Mouse (Mus musculus) forebrain, embryonic 14.5 days (tissue): Measurements from ENCODE around the gene Ptcd2. TPM values are rescaled to one million over a fixed set of nuclear protein-coding genes. Genes with fewer than 3 reads are reported as not detected.
"Not testable (repeated sequence)": the region's sequence is repeated elsewhere in the genome, so short reads cannot be mapped to it uniquely, and the experiment has no call there.

Source experiments
- ATAC-seq: fragments of 200-750 bp; cut with Nextera tagmentation; 2 replicates; pipeline ENCODE4 v1.8.0; 2017; ENCODE audit warnings: mild to moderate bottlenecking, moderate library complexity
- DNase-seq: peaks from one replicate; pipeline ENCODE4 v3.0.0-alpha.2; 2015; ENCODE audit warnings: low spot score
- H3K27ac ChIP-seq: fragments of 300-500 bp; sonication (generic); 2 replicates; pipeline ENCODE4 v1.5.1; 2014; ENCODE audit warnings: low read depth, mild to moderate bottlenecking, control low read depth, low read length, moderate library complexity
- H3K27me3 ChIP-seq: fragments of 300-500 bp; sonication (generic); replicated peaks from 2 replicates; pipeline ENCODE4 v1.6.1; 2014; ENCODE audit warnings: low read length, control low read depth, mixed read lengths; ENCODE audit not compliant: control insufficient read depth, insufficient read depth
- H3K36me3 ChIP-seq: fragments of 300-500 bp; sonication (generic); 2 replicates; pipeline ENCODE4 v1.6.1; 2014; ENCODE audit warnings: low read length, control low read depth; ENCODE audit not compliant: control insufficient read depth, insufficient read depth
- H3K4me1 ChIP-seq: fragments of 300-500 bp; sonication (generic); 2 replicates; pipeline ENCODE4 v1.6.1; 2014; ENCODE audit warnings: antibody characterized with exemption, low read length, control low read depth; ENCODE audit not compliant: control insufficient read depth, insufficient read depth
- H3K4me2 ChIP-seq: fragments of 300-500 bp; sonication (generic); 2 replicates; pipeline ENCODE4 v1.6.1; 2014; ENCODE audit warnings: mild to moderate bottlenecking, control low read depth, low read length
- H3K4me3 ChIP-seq: fragments of 300-500 bp; sonication (generic); 2 replicates; pipeline ENCODE4 v1.5.1; 2014; ENCODE audit warnings: low read depth, low read length, control low read depth
- H3K9ac ChIP-seq: fragments of 300-500 bp; sonication (generic); 2 replicates; pipeline ENCODE4 v1.6.1; 2014; ENCODE audit warnings: mild to moderate bottlenecking, low read length, control low read depth, moderate library complexity
- H3K9me3 ChIP-seq: fragments of 300-500 bp; sonication (generic); replicated peaks from 2 replicates; pipeline ENCODE4 v1.6.1; 2016; ENCODE audit warnings: low read length, control low read depth, mixed read lengths; ENCODE audit not compliant: control insufficient read depth
- WGBS: fragments of 180-500 bp; shearing (Covaris S2); extraction: QIAGEN DNeasy Blood & Tissue Kit; methylation state at CpG from one replicate; pipeline ENCODE4 v1.1.7; 2014; 5-methylcytosine and 5-hydroxymethylcytosine counted together
- polyA plus RNA-seq: library from polyadenylated mRNA; unstranded; fragments of >200 nt; fragmentation: Nextera tagmentation; extraction: Ambion mirVana; gene quantifications from 2 replicates; pipeline ENCODE4 v1.2.1, GENCODE M21; 2014

Gene Ptcd2
- polyA plus RNA-seq, 1 experiment from 2014 or later, result 60.9 TPM

DNA sequence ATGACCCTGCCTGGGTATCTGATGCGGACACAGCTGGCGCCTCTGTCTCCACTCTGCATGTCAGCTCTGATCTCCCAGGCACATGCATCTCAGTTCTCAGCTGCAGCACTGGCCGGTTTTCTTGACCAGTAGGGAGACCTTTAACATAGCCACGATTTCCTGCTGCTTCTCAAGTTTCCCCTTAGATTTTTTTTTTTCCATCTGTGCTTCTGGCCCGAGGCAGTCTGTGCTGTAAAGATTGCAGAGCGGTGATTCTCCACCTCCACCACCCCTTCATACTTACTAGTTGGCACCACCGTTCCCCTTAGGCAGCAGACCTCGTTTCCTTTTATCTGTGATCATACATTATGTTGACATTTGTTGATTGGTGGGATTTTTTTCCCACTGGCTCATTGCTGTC is 6.7 kb upstream of the Ptcd2 start:
- no peak overlapping the region for H3K9ac ChIP-seq
- no peaks in the 10 kb centered on the region for H3K27me3 ChIP-seq
- DNase-seq (no peak), ATAC-seq (no peak)
- H3K4me1 ChIP-seq, result no peaks in the 10 kb centered on the region
- no peak overlapping the region for H3K4me2 ChIP-seq
- H3K4me3 ChIP-seq, result no peak overlapping the region
- H3K9me3 ChIP-seq, result no peaks in the 10 kb centered on the region
- H3K36me3 ChIP-seq, result peaks cover 24% of the 10 kb centered on the region
- H3K27ac ChIP-seq, result no peak overlapping the region
- WGBS, result 84% methylated on average over 8 of the region's 8 CpGs

DNA sequence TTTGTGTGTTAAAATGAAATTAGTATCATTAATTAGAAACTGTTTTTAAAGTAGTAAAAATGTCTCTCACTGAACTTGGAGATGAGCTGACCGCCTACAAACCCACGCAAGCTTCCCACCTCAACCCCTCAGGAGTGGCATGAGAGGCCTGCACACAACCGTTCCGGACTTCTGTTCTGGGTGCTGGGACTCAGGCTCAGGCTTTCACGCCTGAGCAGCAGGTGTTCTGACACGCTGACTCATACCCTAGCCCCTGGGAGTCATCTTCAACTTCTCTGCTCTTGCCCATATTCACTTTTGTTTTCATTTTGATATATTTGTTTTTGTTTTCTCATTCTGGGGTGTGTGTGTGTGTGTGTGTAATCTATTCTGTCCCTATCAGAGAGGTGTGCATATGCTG is 5.5 kb upstream of the Ptcd2 start:
- ATAC-seq (no peak), DNase-seq (no peak)
- Histone ChIP-seq H3K36me3 (peaks cover 24% of the 10 kb centered on the region), H3K4me2 (no peak overlapping the region), H3K9ac (no peak overlapping the region), H3K27ac (no peak overlapping the region), H3K4me3 (no peak overlapping the region), H3K4me1 (peaks cover 5% of the 10 kb centered on the region), H3K27me3 (no peaks in the 10 kb centered on the region), H3K9me3 (no peaks in the 10 kb centered on the region)
- 95% methylated on average over 6 of the region's 6 CpGs for WGBS

DNA sequence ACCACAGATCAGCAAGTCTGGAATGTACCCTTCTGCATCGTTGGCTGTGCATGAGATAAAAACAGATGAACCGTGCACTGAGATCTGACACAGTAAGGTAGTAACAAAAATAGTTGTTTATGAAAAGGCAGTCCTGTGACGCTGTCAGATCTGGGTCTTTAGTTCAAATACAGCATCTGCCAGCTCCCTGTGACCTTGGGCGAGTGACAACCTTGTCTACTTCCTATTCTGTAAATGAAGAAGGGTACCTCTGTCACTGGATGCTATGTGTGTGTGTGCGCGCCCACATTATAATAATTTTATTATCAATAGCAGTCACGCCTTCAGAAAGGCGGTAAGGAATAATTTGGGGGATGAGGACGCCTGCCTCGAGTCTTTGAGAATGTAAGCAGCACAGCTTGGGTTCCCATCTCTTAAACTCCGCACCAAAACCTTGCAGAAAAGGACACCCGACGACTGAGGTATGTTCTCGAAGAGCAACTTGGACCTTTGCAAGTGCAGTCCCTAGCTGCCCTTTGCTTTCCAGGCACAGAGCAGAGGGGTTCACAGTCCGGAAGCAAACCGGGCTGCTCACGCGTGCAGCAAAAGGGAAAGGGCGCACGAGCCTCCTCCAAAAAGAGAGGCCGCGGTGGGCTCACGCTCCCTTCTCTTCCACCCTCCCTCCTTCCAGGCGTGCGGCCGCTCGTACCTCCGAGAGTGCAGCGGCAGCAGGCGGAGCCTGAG is 468 bp downstream of the Ptcd2 start:
- peak; percentile 84 for ATAC-seq
- DNase-seq, result no peak
- Histone ChIP-seq H3K27me3 (no peaks in the 10 kb centered on the region), H3K4me3 (peak overlapping the region; percentile 76), H3K9me3 (no peaks in the 10 kb centered on the region), H3K4me2 (peak overlapping the region; percentile 72), H3K27ac (peak overlapping the region; percentile 85), H3K4me1 (peaks cover 11% of the 10 kb centered on the region), H3K9ac (peak overlapping the region; percentile 89), H3K36me3 (peaks cover 46% of the 10 kb centered on the region)
- WGBS, result 3% methylated on average over 30 of the region's 30 CpGs

DNA sequence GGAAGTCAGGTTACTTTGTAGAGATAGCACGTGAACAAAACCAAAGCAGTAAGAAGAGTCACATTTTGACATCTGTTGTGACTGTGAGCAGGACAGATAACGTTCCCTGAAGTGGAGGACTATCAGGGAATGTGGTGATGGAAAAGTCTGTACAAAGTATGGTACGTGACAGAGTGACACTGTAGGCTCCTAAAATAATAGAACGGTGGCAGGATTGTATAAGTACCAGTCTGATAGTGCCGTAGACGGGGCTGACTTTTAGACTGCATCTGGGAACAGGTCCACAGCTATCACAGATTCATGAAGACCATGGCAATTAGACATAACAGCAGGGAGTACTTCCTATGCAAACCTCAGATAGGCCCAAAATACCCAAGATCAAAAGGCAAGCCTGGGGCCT is 3.0 kb downstream of the Ptcd2 start:
- no peaks in the 10 kb centered on the region for H3K27me3 ChIP-seq
- ATAC-seq, result no peak
- 97% methylated on average over 6 of the region's 6 CpGs for WGBS
- peaks cover 11% of the 10 kb centered on the region for H3K4me1 ChIP-seq
- H3K27ac ChIP-seq, result no peak overlapping the region
- DNase-seq, result no peak
- peaks cover 56% of the 10 kb centered on the region for H3K36me3 ChIP-seq
- no peaks in the 10 kb centered on the region for H3K9me3 ChIP-seq
- H3K9ac ChIP-seq, result no peak overlapping the region
- no peak overlapping the region for H3K4me3 ChIP-seq
- no peak overlapping the region for H3K4me2 ChIP-seq

DNA sequence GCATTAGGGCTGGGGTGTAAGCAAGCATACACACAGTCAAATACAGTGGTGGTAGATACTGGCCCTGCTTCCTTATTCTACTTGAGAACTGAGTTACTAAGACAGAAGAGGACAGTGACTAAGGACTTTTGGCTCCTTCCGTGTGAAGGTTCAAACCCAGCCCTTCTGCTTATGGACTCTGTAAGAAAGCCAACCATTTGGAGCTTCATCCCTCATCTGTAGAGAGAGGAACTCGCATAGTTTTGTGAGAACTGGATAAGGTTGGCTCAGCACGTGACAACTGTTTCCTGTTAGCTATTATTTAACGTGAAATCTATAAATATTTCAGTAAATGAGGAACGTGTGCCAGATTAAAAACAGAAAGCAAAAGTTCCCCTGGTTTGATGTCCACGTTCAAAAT is 7.0 kb downstream of the Ptcd2 start:
- ATAC-seq, result no peak
- H3K4me1 ChIP-seq, result no peaks in the 10 kb centered on the region
- 90% methylated on average over 6 of the region's 6 CpGs for WGBS
- H3K4me2 ChIP-seq, result no peak overlapping the region
- H3K4me3 ChIP-seq, result no peak overlapping the region
- no peak for DNase-seq
- H3K27me3 ChIP-seq, result no peaks in the 10 kb centered on the region
- peaks cover 83% of the 10 kb centered on the region for H3K36me3 ChIP-seq
- no peaks in the 10 kb centered on the region for H3K9me3 ChIP-seq
- H3K9ac ChIP-seq, result no peak overlapping the region
- no peak overlapping the region for H3K27ac ChIP-seq

DNA sequence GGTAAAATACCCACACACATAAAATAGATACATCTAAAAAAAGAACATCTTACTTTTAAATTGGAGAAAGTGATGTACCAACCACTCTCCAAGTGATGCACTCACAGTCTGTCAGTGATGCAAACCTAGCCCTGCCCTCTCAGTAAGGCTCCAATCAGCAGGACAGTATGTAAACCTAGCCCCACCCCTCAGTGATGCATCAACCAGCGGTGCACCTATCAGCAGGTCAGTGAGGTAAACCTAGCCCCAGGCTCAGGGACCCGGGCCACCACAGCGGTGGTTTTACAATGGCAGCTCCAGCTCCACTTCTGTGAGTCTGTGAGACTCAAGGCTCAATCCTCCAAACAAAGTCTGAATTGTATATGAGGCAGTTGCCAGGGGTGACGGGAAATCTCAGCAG is 13.2 kb downstream of the Ptcd2 start:
- 66% methylated on average over 4 of the region's 4 CpGs for WGBS
- Histone ChIP-seq H3K9ac (no peak overlapping the region), H3K4me1 (no peaks in the 10 kb centered on the region), H3K27me3 (no peaks in the 10 kb centered on the region), H3K36me3 (peaks cover 87% of the 10 kb centered on the region), H3K9me3 (no peaks in the 10 kb centered on the region), H3K4me3 (no peak overlapping the region), H3K4me2 (no peak overlapping the region), H3K27ac (no peak overlapping the region)
- no peak for DNase-seq
- no peak for ATAC-seq

DNA sequence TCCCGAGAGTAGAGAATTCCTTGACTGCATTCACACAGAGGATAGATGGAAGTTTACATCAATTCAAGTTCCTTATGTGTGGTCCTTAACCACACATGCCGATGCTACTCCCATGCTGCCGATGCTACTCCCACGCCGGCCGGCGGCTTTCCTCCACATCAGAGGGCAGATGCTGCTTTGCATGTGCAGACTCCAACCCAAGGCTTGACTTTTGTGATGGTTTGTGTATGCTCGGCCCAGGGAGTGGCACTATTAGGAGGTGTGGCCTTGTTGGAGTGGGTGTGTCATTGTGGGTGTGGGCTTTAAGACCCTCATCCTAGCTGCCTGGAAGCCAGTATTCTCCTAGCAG is 20.2 kb downstream of the Ptcd2 start:
- not testable (repeated sequence) for H3K9ac ChIP-seq, H3K4me3 ChIP-seq, H3K4me2 ChIP-seq, H3K27me3 ChIP-seq, DNase-seq, ATAC-seq, H3K9me3 ChIP-seq, H3K27ac ChIP-seq, H3K4me1 ChIP-seq
- 92% methylated on average over 8 of the region's 8 CpGs for WGBS
- H3K36me3 ChIP-seq, result peaks cover 84% of the 10 kb centered on the region

DNA sequence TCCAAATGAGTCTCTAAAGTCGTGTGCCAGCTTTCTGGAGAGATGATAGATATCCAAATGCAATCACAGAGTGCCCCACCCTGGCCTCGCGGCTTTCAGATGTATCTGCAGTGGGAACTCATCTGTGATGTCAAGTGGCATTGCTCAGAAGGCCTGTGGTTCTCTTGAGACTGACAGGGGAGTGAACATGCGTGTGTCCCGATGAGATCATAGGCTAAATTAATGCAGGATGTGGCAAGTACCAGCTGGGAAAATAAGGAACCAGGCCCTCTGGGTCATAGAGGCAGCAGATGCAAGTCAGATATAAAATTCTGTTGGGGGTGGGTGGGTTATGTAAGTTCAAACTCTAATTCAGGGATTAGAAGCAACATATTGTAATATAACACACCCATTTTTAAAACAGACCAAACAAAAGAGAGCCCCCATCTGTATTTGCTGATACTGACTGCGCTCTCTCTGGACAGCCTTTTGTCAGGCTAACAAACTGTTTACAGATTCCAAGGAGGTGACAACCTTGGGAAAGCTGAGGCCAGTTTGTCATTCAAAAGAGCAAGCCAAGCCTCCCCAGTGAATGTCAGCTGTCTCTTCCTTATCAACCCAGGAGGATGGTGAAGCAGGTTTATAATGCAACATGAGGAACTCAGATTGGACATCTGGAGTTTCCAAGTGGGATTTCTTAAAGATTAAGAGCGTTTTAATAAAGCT is 20.7 kb downstream of the Ptcd2 start:
- Histone ChIP-seq H3K27me3 (no peaks in the 10 kb centered on the region), H3K4me2 (no peak overlapping the region), H3K9me3 (no peaks in the 10 kb centered on the region), H3K4me3 (no peak overlapping the region), H3K4me1 (no peaks in the 10 kb centered on the region), H3K36me3 (peaks cover 82% of the 10 kb centered on the region), H3K9ac (no peak overlapping the region), H3K27ac (no peak overlapping the region)
- no peak for DNase-seq
- 90% methylated on average over 7 of the region's 7 CpGs for WGBS
- ATAC-seq, result no peak

DNA sequence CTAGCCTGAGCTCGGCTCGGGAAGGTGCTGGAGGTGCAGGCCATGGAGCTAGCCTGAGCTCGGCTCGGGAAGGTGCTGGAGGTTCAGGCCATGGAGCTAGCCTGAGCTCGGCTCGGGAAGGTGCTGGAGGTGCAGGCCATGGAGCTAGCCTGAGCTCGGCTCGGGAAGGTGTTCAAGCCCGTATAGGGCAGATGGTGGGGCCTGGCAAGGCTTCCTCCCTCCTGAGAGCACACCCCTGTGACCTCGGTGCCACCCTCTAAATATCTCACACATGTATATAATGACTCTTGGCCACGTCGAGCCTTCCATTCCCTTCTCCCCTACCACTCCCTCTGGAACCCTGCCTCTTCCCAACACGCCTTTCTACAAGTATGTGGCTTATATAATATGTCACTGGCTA is 21.6 kb downstream of the Ptcd2 start:
- H3K36me3 ChIP-seq, result peaks cover 79% of the 10 kb centered on the region
- H3K9ac ChIP-seq, ATAC-seq, H3K4me1 ChIP-seq, H3K4me2 ChIP-seq, DNase-seq, H3K27me3 ChIP-seq, H3K27ac ChIP-seq, H3K4me3 ChIP-seq, H3K9me3 ChIP-seq: not testable (repeated sequence)
- WGBS, result 92% methylated on average over 11 of the region's 13 CpGs
